Mouse (Mus musculus) heart, embryonic 14.5 days (tissue): Measurements from ENCODE around the gene Fxr2. TPM values are rescaled to one million over a fixed set of nuclear protein-coding genes. Genes with fewer than 3 reads are reported as not detected.

Source experiments
- ATAC-seq: fragments of 200-750 bp; cut with Nextera tagmentation; 2 replicates; pipeline ENCODE4 v1.8.0; 2017; ENCODE audit warnings: low read depth, moderate TSS enrichment; ENCODE audit not compliant: insufficient number of reproducible peaks, insufficient read depth, low FRiP score
- H3K27ac ChIP-seq, 2 experiments: fragments of 200-500 bp in 1 of 2; fragments of 300-500 bp in 1 of 2; sonication (generic) in 1 of 2; replicated peaks in 1 of 2; 2 replicates each; pipeline ENCODE4 v1.5.1; 2012 to 2014; ENCODE audit warnings: low read depth in 2 of 2, low read length in 2 of 2, control low read depth in 1 of 2, mild to moderate bottlenecking in 1 of 2, mixed read lengths in 1 of 2; ENCODE audit not compliant: control insufficient read depth in 1 of 2, insufficient read depth in 1 of 2
- H3K27me3 ChIP-seq: fragments of 300-500 bp; sonication (generic); 2 replicates; pipeline ENCODE4 v1.6.1; 2014; ENCODE audit warnings: mild to moderate bottlenecking, low read length, control low read depth; ENCODE audit not compliant: control insufficient read depth, insufficient read depth
- H3K36me3 ChIP-seq: fragments of 300-500 bp; sonication (generic); 2 replicates; pipeline ENCODE4 v1.6.1; 2014; ENCODE audit warnings: mild to moderate bottlenecking, control low read depth, low read length, mixed read lengths; ENCODE audit not compliant: control insufficient read depth, insufficient read depth
- H3K4me1 ChIP-seq, 2 experiments: fragments of 200-500 bp in 1 of 2; fragments of 300-500 bp in 1 of 2; sonication (generic) in 1 of 2; 2 replicates each; pipeline ENCODE4 v1.6.1; 2012 to 2014; ENCODE audit warnings: low read length in 2 of 2, control low read depth in 1 of 2, mixed read lengths in 1 of 2; ENCODE audit not compliant: control insufficient read depth in 2 of 2, insufficient read depth in 2 of 2
- H3K4me2 ChIP-seq: fragments of 300-500 bp; sonication (generic); 2 replicates; pipeline ENCODE4 v1.6.1; 2014; ENCODE audit warnings: mild to moderate bottlenecking, low read length
- H3K4me3 ChIP-seq, 2 experiments: fragments of 200-500 bp in 1 of 2; fragments of 300-500 bp in 1 of 2; sonication (generic) in 1 of 2; 2 replicates each; pipeline ENCODE4 v1.5.1; 2012 to 2014; ENCODE audit warnings: low read length in 2 of 2, mild to moderate bottlenecking in 2 of 2, control low read depth in 1 of 2, low read depth in 1 of 2, moderate library complexity in 1 of 2; ENCODE audit not compliant: control insufficient read depth in 1 of 2, insufficient read depth in 1 of 2
- H3K9ac ChIP-seq: fragments of 300-500 bp; sonication (generic); 2 replicates; pipeline ENCODE4 v1.6.1; 2014; ENCODE audit warnings: mild to moderate bottlenecking, low read length
- H3K9me3 ChIP-seq: fragments of 300-500 bp; sonication (generic); 2 replicates; pipeline ENCODE4 v1.6.1; 2016; ENCODE audit warnings: low read length, control low read depth; ENCODE audit not compliant: control insufficient read depth
- WGBS: fragments of 180-500 bp; shearing (Covaris S2); extraction: QIAGEN DNeasy Blood & Tissue Kit; methylation state at CpG from one replicate; pipeline ENCODE4 v1.1.7; 2014; 5-methylcytosine and 5-hydroxymethylcytosine counted together
- polyA plus RNA-seq: library from polyadenylated mRNA; unstranded; fragments of >200 nt; fragmentation: Nextera tagmentation; extraction: Ambion mirVana; gene quantifications from 2 replicates; pipeline ENCODE4 v1.2.1, GENCODE M21; 2014

The Fxr2 gene
- polyA plus RNA-seq, 1 experiment from 2014 or later: 25.8 TPM

DNA sequence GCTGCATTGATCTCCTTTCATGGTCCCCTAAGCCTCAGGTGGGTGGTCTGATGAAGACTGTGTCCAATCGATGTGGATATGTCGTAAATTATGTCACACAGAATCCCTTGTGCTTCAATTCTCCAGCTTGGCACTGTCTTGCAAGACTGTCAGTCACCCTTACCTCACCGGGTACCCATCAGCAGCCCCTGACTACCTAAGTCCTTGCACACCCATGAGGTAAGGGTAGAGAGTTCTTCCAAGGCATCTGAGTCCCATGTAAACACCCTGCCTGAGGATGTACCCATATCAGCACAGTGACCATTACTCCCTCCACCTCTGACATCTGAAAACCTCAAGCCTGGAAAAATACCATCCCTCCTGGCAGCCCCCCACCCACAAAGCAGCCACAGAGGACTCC, 28.4 kb upstream of the Fxr2 start:
- H3K9me3 ChIP-seq: no peaks in the 10 kb centered on the region
- H3K36me3 ChIP-seq: 0 out of 2 replicates have a peak, but pooled peaks cover 4% of the 10 kb centered on the region
- H3K4me3 ChIP-seq: peak overlapping the region; percentile 58 to 59; a peak in 3 of 4 replicates
- peak overlapping the region; percentile 83 for H3K9ac ChIP-seq
- no peak for ATAC-seq
- 54% methylated on average over 3 of the region's 3 CpGs for WGBS
- peak overlapping the region in 1 of 2 experiments; percentile 76; a peak in 2 of 4 replicates for H3K27ac ChIP-seq
- peaks cover 39 to 49% of the 10 kb centered on the region in 2 experiments for H3K4me1 ChIP-seq
- H3K27me3 ChIP-seq: no peaks in the 10 kb centered on the region
- H3K4me2 ChIP-seq: peak overlapping the region; percentile 88

DNA sequence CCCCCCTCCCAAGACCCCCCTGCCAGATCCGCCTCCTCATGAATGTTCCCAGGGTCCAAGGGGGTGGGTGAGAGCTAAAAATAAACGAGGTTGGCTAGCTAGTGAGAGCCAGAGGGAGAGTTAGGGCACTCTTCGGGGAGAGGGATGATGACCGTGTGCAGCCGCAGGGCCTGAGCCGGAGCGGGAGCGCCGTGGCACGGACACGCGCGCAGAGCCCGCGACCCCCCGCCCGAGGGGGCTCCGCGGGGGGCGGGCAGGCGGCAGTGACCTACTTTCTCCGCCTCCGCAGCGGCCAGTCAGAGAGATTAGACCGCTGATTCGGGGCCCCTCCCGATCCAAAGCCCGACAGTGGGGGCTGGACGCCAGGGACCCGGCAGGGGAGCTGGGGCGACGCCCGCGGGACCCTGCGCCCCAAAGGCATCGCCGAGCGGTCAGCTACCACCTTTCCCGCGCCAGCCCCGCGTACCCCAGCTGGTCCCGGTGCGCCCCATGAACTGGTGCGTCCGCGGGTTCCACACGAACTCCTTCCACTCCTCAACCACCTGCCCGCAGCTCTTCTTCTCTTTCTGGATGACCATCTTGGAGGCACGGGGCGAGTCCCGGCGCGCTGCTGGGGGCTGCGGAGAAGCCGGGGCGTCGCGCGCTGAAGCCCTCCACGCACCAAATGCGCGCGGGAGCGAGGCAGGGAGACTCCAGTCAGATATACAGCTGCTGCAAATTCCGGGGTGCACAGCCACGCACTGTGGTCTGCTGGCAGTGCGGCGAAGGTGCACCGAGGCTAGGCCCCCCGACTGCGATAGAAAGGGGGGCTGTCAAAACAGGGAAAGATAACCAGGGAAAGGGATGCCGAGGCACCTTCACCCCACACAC, 27.8 kb upstream of the Fxr2 start:
- Histone ChIP-seq H3K4me3 (peak overlapping the region; percentile 58 to 59), H3K9ac (peak overlapping the region; percentile 83), H3K27me3 (no peaks in the 10 kb centered on the region), H3K4me2 (peak overlapping the region; percentile 88), H3K4me1 (peaks cover 34 to 43% of the 10 kb centered on the region in 2 experiments), H3K9me3 (no peaks in the 10 kb centered on the region), H3K27ac (peak overlapping the region; percentile 42 to 76), H3K36me3 (0 out of 2 replicates have a peak, but pooled peaks cover 4% of the 10 kb centered on the region)
- WGBS: under 1% methylated on average over 68 of the region's 73 CpGs
- ATAC-seq: peak; percentile 29; the same call in 1 of the 2 replicates

DNA sequence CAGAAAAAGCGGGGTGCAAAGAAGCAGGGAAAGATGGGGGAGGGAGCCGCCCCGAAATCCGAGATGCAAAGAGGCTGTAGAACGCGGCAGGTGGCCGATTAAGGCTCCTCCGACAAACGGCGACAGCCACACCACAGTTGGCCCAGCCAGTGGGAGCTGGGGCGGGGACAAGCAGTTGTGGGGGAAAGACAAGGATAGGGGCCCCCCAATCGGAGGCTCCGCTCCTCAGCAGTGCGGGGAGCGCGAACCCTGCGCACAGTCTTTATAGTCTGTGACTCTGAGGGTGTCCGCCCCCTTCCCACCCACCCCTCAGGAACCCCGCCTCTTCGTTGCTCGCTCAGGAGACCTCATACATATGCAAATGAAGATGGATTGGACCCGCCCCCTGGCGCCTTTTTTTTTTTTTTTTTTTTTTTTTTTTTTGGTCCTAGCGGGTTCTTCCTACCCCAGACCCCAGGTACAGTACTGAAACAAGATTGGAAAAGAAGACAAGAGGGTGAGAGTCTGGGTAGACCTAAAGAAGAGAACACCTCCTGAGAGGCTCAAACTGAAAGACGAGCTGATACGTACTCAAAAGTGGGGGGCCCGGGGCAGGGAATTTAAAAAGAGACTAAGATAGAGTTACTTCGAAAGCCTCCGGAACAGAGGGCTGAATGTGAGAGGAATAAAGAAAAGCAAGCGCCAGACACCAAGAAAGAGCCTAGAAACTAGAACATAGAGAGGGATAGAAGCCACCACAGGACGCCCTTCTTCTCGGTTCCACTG, 26.9 kb upstream of the Fxr2 start, which contains the start of gene Atp1b2:
TSS of gene Atp1b2 (minus strand) at position 217 of the 765 bp plus-strand sequence.
- Histone ChIP-seq H3K9ac (peak within 1 kb of the TSS; percentile 83), H3K36me3 (0 out of 2 replicates have a peak, but pooled peaks cover 4% of the 10 kb centered on the region), H3K27me3 (no peaks in the 10 kb centered on the region), H3K4me1 (peaks cover 25 to 34% of the 10 kb centered on the region in 2 experiments), H3K4me2 (peak within 1 kb of the TSS; percentile 88), H3K27ac (peak within 1 kb of the TSS; percentile 42 to 76), H3K4me3 (peak within 1 kb of the TSS; percentile 58 to 59), H3K9me3 (no peaks in the 10 kb centered on the region)
- 3% methylated on average over 31 of the region's 32 CpGs for WGBS
- peak; percentile 84 for ATAC-seq

DNA sequence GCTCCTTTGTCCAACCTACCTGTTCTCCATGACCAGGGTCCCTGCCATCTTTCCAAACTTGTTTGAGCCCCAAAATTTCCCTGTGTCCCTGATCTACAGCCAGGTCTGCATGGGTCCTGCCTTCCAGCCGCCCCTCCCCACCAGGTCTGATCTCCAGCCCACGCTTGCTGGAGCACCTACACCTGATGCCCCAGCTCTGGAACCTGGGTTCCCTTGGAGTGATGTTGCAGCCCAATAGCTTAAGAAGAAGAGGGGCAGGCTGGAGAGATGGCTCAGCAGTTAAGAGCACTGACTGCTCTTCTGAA, 26.3 kb upstream of the Fxr2 start:
- no peaks in the 10 kb centered on the region for H3K36me3 ChIP-seq
- no peaks in the 10 kb centered on the region for H3K9me3 ChIP-seq
- H3K4me3 ChIP-seq: peak overlapping the region; percentile 38 to 58
- peaks cover 21 to 28% of the 10 kb centered on the region in 2 experiments for H3K4me1 ChIP-seq
- H3K4me2 ChIP-seq: peak overlapping the region; percentile 88
- 0 out of 4 replicates have a peak overlapping the region, but pooled peaks of 1 of the 2 experiments have one; percentile 6 for H3K27ac ChIP-seq
- WGBS: 62% methylated on average over 2 of the region's 2 CpGs
- ATAC-seq: no peak
- peak overlapping the region; percentile 83 for H3K9ac ChIP-seq
- H3K27me3 ChIP-seq: no peaks in the 10 kb centered on the region

DNA sequence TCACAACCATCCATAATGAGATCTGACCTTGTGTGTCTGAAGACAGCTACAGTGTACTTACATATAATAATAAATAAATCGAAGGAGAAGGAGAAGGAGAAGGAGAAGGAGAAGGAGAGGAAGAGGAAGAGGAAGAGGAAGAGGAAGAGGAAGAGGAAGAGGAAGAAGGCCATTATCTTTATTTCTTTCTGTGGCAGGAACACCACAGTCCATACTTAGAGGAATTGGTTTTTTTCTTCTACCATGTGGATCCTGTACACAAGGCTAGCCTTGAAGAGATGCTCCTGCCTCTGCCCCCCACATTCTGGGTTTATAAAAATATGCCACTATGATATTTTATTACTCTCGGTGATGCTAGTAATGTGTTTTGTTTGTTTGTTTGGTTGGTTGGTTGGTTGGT, 26.0 kb upstream of the Fxr2 start:
- Histone ChIP-seq H3K27ac (no peak overlapping the region), H3K9me3 (no peaks in the 10 kb centered on the region), H3K4me2 (no peak overlapping the region), H3K27me3 (no peaks in the 10 kb centered on the region), H3K4me1 (peaks cover 18 to 25% of the 10 kb centered on the region in 2 experiments), H3K9ac (no peak overlapping the region), H3K4me3 (no peak overlapping the region), H3K36me3 (no peaks in the 10 kb centered on the region)
- ATAC-seq: no peak
- WGBS: 75% methylated on average over 2 of the region's 2 CpGs

DNA sequence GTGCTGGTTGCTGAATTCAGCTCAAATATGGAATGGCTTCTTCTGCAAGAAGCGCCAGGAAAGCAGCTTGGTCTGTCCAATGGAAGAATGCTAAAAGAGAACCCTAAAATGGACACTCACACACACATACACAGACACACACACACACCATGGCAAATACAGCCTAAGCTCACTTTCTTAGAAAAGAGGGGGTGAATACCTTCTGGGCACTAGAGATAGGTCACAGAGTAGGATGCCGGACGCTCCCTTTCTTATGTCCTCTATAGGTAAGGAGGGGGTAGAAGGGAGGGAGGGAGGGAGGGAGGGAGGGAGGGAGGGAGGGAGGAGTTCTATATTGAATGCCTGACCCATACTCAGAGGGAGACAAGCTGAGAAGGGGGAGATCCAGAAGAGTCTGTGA, 24.3 kb upstream of the Fxr2 start:
- no peaks in the 10 kb centered on the region for H3K36me3 ChIP-seq
- H3K9ac ChIP-seq: no peak overlapping the region
- H3K27ac ChIP-seq: no peak overlapping the region
- H3K4me3 ChIP-seq: no peak overlapping the region
- 87% methylated on average over 3 of the region's 3 CpGs for WGBS
- H3K4me1 ChIP-seq: peaks cover 13 to 15% of the 10 kb centered on the region in 2 experiments
- ATAC-seq: no peak
- no peaks in the 10 kb centered on the region for H3K27me3 ChIP-seq
- H3K4me2 ChIP-seq: no peak overlapping the region
- no peaks in the 10 kb centered on the region for H3K9me3 ChIP-seq

DNA sequence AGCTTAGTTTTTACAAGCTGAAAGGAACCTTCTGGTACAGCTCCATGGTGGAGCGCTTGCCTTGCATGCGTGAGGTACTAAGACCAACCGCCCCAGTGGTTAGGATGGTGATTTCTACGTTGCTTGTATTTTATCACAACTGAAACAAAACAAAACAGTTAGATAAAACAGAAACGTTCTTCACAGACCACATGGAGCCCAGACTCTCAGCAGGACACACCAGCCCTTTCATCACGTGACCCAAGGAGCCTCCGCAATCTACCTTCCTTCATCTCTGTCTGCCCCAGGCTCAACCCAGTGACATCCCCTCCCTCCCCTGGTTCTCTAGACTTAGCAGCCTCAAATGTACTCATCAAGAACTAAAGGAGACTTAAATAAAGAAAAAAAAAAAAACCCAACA, 23.4 kb upstream of the Fxr2 start:
- Histone ChIP-seq H3K4me1 (peaks cover 10 to 12% of the 10 kb centered on the region in 2 experiments), H3K9me3 (no peaks in the 10 kb centered on the region), H3K4me3 (no peak overlapping the region), H3K9ac (no peak overlapping the region), H3K27me3 (no peaks in the 10 kb centered on the region), H3K36me3 (no peaks in the 10 kb centered on the region), H3K4me2 (no peak overlapping the region), H3K27ac (no peak overlapping the region)
- ATAC-seq: no peak
- WGBS: 55% methylated on average over 7 of the region's 7 CpGs
